Mouse (Mus musculus) gastrocnemius, postnatal 14 days (tissue): Measurements from ENCODE around the gene Dcaf11. TPM values are rescaled to one million over a fixed set of nuclear protein-coding genes. Genes with fewer than 3 reads are reported as not detected.

Source experiments
- DNase-seq: peaks from one replicate; pipeline ENCODE4 v3.0.0; 2021; ENCODE audit warnings: mixed read lengths
- intact Hi-C: fragments of 180-260 bp; cut with DNase I; formaldehyde crosslinking; loops from one replicate; pipeline ENCODE4 v1.15.1; 2025; ENCODE audit warnings: low total_unique reads
- long read RNA-seq, 2 experiments: library from polyadenylated mRNA; stranded (forward); transcript quantifications; one replicate each; pipeline ENCODE4 v2.0.0; 2021
- total RNA-seq, 2 experiments: library from RNA; stranded (reverse); gene quantifications; 2 replicates each; pipeline ENCODE4 v1.2.3; 2021

The Dcaf11 gene
- 10 to 100 TPM; 76.5 to 87.8 TPM for total RNA-seq
- long read RNA-seq, experiment 1, transcript Dcaf11-206 (14 exons, 2,660 nt) = minor isoform, 12 of 157 reads
- long read RNA-seq, experiment 1, transcript Dcaf11-202 (15 exons, 2,538 nt) = major isoform, 45 of 157 reads
- long read RNA-seq, experiment 1, transcript Dcaf11-216 (15 exons, 2,624 nt) = minor isoform, 6 of 157 reads
- long read RNA-seq, experiment 1, transcript Dcaf11-201 (15 exons, 2,601 nt) = minor isoform, 6 of 157 reads
- long read RNA-seq, experiment 1, partial matches to known transcripts = 21 of 157 reads
- long read RNA-seq, experiment 1, other reads (novel, unspliced or antisense) = 64 of 157 reads
- long read RNA-seq, experiment 2, transcript Dcaf11-201 (15 exons, 2,601 nt) = minor isoform, 8 of 129 reads
- long read RNA-seq, experiment 2, transcript Dcaf11-206 (14 exons, 2,660 nt) = minor isoform, 13 of 129 reads
- long read RNA-seq, experiment 2, transcript Dcaf11-213 (15 exons, 2,593 nt) = minor isoform, 5 of 129 reads
- long read RNA-seq, experiment 2, transcript Dcaf11-202 (15 exons, 2,538 nt) = major isoform, 38 of 129 reads
- long read RNA-seq, experiment 2, partial matches to known transcripts = 17 of 129 reads
- long read RNA-seq, experiment 2, other reads (novel, unspliced or antisense) = 44 of 129 reads

- DNase-seq = peak; percentile 93
- intact Hi-C loops = no loop called here
These were observed at the start of gene Dcaf11 for GRCm38 (mm10) chr14:55559799-55560201. Gene Dcaf11 (plus strand): TSS chr14:55560006.

- no peak for DNase-seq
- intact Hi-C loops = no loop called here
These were observed 49.6 kb upstream of the Dcaf11 start, which contains the start of gene Cpne6 for GRCm38 (mm10) chr14:55510125-55510731. Gene Cpne6 (plus strand): TSS chr14:55510445.

GRCm38 (mm10) chr14:55511037-55511436 lies 48.8 kb upstream of the Dcaf11 start:
- intact Hi-C loops = no loop called here
- DNase-seq = no peak

- no peak for DNase-seq
- intact Hi-C loops = no loop called here
These were observed 45.9 kb upstream of the Dcaf11 start for GRCm38 (mm10) chr14:55513927-55514326.

DNA sequence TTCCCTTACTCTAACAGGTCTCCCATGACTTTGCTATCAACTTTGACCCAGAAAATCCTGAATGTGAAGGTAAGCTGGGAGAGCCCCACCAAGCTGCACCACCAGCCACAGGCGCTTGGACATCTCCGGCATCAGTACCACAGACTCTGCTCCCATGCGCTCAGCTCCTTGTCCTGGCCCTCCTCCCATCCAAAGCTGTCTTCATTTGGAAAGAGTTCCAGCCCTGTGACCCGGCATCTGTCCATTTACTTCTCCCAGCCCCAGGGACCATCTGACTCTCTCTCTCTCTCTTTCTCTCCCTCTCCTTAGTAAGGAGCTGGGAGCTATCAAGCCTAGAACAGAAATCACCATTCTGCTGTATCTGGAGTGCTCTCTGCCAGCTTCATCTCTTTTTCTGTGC lies 44.0 kb upstream of the Dcaf11 start:
- no peak for DNase-seq
- intact Hi-C loops = no loop called here

DNA sequence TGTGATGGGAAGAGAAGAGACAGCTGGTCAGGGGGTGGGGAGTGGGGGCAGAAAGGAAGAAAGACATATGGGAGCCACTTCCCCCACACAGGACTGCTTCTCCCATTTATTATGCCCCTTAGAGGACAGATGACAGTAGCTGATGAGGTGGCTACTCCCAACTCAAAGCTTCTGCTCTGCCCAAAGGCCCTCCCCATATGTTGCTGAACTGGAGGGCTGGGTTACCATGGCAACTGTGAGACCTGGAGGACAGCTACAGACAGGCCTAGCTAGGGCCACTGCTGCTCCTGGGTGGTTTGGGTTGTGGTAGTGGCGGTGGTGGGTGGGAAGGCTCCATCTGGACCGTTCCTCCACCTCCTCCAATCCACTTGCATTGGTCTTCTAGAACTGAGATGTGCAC lies 40.9 kb upstream of the Dcaf11 start:
- no peak for DNase-seq
- intact Hi-C loops = no loop called here

- no peak for DNase-seq
- intact Hi-C loops = no loop called here
These were observed 40.2 kb upstream of the Dcaf11 start for GRCm38 (mm10) chr14:55519604-55520003.

DNA sequence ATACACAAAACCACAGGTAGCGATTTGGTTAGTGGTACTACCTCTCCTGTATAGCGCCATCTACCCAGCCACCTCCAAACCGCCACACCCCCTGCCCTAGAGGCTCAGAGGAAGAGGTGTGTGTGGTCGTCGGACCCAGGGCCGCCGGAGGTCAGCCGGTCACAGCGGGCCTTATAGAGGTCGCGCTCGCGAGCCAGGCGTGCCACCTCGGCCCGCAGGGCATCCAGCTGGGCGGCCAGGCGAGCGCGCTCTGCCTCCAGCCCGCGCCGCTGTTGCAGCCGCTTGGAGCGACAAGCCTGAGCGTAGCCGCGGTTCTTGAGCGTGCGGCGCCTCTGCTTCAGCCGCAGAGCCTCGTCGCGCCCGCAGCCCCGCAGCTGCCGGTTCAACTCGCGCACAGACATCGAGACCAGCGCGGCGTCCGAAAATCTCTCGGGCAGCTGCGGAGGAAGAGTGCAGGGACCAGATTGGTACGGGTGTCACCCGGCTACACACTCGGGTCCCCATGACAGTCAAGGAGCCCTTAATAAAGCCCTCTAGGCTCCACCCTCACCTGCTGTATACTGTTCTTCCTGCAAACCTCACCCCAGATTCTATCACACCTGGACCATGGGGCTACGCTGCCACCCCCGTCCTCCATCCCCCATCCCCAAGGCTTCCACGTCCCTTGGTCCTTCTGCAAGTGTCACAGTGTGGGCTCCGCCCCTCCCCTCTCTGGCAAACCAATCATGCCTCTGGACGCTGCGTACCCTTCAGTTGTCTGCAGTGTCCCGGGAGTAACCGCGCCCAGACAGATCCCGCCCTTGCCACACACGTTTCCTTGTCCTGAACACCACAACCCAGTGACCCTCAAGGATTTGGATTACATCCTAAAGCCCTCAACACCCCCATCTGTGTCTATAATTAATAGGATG lies 39.1 kb upstream of the Dcaf11 start:
- no peak for DNase-seq
- intact Hi-C loops = no loop called here

DNA sequence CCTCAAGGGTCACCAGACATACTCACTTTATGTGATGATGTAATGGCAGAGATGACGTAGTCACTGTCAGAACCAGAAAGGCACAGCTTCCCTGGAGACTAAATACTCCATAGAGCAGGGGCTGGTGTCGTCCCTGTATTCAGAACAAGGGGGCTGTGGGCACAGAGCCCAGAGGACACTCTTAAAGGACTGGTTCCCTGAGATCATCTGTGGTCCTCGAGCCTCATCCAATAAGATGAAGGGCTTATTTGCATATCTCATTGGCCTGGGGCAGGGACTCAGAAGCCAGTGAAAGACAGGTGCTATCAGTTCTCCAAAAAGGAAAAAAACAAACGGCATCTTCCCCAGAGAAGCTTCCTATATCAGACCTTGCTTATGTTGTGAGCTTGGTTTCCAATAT lies 35.7 kb upstream of the Dcaf11 start:
- intact Hi-C loops = no loop called here
- DNase-seq = no peak

GRCm38 (mm10) chr14:55524785-55525184 lies 35.0 kb upstream of the Dcaf11 start, which contains the start of gene Nrl:
Gene Nrl (minus strand): TSS chr14:55524981.
- DNase-seq = no peak
- intact Hi-C loops = no loop called here

GRCm38 (mm10) chr14:55526674-55527073 lies 33.1 kb upstream of the Dcaf11 start:
- DNase-seq = no peak
- intact Hi-C loops = no loop called here

- DNase-seq = no peak
These were observed 31.9 kb upstream of the Dcaf11 start for GRCm38 (mm10) chr14:55527940-55528339.

DNA sequence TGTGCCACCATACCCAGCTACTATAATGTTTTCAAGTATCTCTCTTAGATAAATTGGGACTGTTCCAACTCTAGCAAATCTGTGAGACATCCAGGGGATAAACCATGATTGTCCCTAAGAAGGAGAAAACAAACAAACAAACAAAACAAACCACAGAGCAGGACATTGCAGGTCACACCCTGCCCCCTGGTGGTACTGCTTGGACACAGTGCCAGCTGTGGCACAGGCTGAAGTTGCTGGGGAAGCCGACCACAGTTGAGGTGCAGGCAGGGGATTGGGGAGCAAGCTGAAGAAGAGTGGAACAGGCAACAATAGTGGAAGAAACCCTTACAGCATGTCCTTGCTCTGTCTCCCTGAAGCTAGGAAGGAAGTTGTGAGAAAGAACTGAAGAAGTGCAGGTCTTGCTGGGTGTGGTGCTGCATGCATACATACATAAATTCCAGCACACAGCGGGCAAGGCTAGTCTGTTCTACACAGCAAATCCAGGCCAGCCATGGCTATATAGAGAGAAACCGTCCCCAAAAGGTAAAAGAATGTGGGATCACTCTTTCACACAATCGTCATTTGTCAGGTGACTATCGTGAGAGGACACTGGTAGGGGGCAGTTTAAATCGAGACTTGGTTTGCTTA lies 23.6 kb upstream of the Dcaf11 start:
- peak; percentile 41 for DNase-seq
- intact Hi-C loops = loop anchor here (5.0 kb wide), 1 partner anchor 39 kb away; no protein-coding TSS in a partner anchor

More at GRCm38 (mm10) chr14:55527940-55528339, 31.9 kb upstream of the Dcaf11 start:
- intact Hi-C loops = no loop called here

DNA sequence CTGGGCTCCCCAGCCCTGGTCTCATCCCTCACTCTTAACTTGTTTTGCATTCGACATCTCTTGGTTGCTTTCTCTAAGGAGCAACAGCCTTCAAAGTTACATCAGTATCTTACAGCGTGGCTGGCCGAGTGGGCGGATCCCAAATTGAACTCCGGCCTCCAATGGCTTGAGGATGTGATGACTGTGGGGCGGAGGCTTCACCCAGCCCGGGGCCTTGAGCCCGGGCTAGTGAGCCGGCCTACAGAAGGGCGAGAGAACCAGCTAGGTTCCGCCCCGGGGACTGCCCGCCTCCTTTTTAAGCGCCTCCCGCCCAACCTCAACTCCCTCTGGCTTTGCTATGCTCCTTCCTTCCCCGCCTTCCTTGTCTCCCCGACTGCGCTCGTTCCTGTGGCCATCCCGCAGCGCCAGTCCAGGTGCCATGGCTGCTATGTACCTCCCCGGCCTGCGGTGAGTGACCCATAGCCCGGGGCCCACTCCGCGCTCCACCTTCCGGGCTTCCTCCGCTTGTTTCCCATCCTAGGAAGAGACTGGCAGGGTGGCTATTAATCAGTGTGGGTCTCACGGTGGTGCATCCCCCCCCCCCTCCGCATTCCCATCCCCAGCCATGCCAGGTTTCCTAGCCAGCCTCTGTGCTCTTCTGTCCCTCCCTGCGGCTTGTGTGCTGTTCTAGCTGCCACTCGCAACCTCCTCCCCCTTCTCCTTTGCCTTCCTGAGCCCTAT lies 19.6 kb upstream of the Dcaf11 start, which contains the start of gene Pck2:
Gene Pck2, plus strand, starts transcription at position 200 of the 720 bp plus-strand sequence.
- peak; percentile 90 for DNase-seq
- intact Hi-C loops = no loop called here

DNA sequence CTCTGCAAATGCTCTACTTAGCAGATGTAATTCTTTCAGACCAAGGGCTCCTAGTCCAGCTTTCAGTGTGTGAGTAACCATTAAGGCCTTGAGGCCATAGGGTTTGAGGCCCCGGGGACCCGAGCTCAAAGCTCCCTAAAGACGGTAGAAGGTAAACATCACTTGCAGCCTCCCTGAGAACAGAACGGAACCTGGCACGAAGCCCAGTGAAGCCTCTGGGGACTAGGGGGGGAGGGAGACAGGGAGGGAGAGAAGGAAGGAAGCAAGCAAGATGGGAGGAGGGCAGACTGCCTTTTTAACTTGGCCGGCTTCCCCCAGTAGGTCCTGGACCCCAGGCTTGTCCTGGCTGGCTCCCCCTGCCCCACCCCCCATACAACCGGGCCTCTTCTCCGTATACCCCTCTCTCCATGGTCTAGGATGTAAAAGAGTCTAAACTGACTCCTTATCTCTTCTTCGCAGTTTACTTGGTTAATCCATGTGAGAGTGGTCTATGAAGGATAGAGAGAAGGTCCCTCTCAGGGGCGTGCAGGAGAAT lies 19.0 kb upstream of the Dcaf11 start:
- peak; percentile 86 for DNase-seq
- intact Hi-C loops = no loop called here

GRCm38 (mm10) chr14:55542268-55542667 lies 17.5 kb upstream of the Dcaf11 start:
- DNase-seq = no peak

GRCm38 (mm10) chr14:55544334-55544733 lies 15.5 kb upstream of the Dcaf11 start:
- DNase-seq = no peak
- intact Hi-C loops = no loop called here

More at GRCm38 (mm10) chr14:55542268-55542667, 17.5 kb upstream of the Dcaf11 start:
- intact Hi-C loops = no loop called here

DNA sequence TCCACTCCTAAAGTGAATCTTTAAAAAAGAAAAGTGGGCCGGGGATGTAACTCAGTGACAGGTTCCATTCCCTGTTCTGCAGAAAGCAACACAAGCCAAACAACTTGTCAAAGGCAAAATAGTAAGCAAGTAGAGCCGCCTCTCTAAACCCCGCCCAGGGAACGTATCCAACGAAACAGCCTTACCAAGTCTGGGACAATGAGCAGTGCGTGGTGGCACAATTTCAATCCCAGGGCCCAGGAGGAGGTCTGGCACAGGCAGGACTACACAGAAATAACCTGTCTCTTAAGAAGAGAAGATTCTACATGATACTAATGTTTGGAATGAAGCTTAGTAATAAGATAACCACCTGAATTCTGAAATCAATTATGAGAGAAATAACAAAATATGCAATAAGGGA lies 9.6 kb upstream of the Dcaf11 start:
- intact Hi-C loops = no loop called here
- DNase-seq = no peak
